Mouse (Mus musculus) embryonic facial prominence, embryonic 11.5 days (tissue): Measurements from ENCODE around the gene Anapc16. TPM values are rescaled to one million over a fixed set of nuclear protein-coding genes. Genes with fewer than 3 reads are reported as not detected.
"Not testable (repeated sequence)": the region's sequence is repeated elsewhere in the genome, so short reads cannot be mapped to it uniquely, and the experiment has no call there.

Experiments used
- ATAC-seq: fragments of 200-750 bp; cut with Nextera tagmentation; replicated peaks from 2 replicates; pipeline ENCODE4 v1.8.0; 2017; ENCODE audit warnings: low read depth; ENCODE audit not compliant: insufficient number of reproducible peaks, low FRiP score, low TSS enrichment
- DNase-seq: peaks from one replicate; pipeline ENCODE4 v3.0.0-alpha.2; 2015; ENCODE audit warnings: low spot score
- H3K27ac ChIP-seq: fragments of 300-500 bp; sonication (generic); replicated peaks from 2 replicates; pipeline ENCODE4 v1.5.1; 2014; ENCODE audit warnings: mild to moderate bottlenecking, low read depth, low read length, control low read depth
- H3K27me3 ChIP-seq: fragments of 300-500 bp; sonication (generic); 2 replicates; pipeline ENCODE4 v1.6.1; 2014; ENCODE audit warnings: mild to moderate bottlenecking, low read length, moderate library complexity, mixed read lengths; ENCODE audit not compliant: control insufficient read depth, insufficient read depth
- H3K36me3 ChIP-seq: fragments of 300-500 bp; sonication (generic); replicated peaks from 2 replicates; pipeline ENCODE4 v1.6.1; 2014; ENCODE audit warnings: low read depth, mild to moderate bottlenecking, low read length, moderate library complexity, mixed read lengths; ENCODE audit not compliant: control insufficient read depth, insufficient read depth
- H3K4me1 ChIP-seq: fragments of 300-500 bp; sonication (generic); 2 replicates; pipeline ENCODE4 v1.6.1; 2014; ENCODE audit warnings: low read length, mixed read lengths; ENCODE audit not compliant: control insufficient read depth, insufficient read depth
- H3K4me2 ChIP-seq: fragments of 300-500 bp; sonication (generic); 2 replicates; pipeline ENCODE4 v1.6.1; 2014; ENCODE audit warnings: low read depth, mild to moderate bottlenecking, control low read depth, low read length, moderate library complexity
- H3K4me3 ChIP-seq: fragments of 300-500 bp; sonication (generic); 2 replicates; pipeline ENCODE4 v1.5.1; 2014; ENCODE audit warnings: low read depth, low read length, control low read depth
- H3K9ac ChIP-seq: fragments of 300-500 bp; sonication (generic); replicated peaks from 2 replicates; pipeline ENCODE4 v1.6.1; 2014; ENCODE audit warnings: mild to moderate bottlenecking, control low read depth, low read length
- H3K9me3 ChIP-seq: fragments of 300-500 bp; sonication (generic); replicated peaks from 2 replicates; pipeline ENCODE4 v1.6.1; 2016; ENCODE audit warnings: mild to moderate bottlenecking, low read length, inconsistent platforms, mixed read lengths; ENCODE audit not compliant: control insufficient read depth
- WGBS: fragments of 180-500 bp; shearing (Covaris S2); extraction: QIAGEN DNeasy Blood & Tissue Kit; methylation state at CpG from one replicate; pipeline ENCODE4 v1.1.7; 2014; 5-methylcytosine and 5-hydroxymethylcytosine counted together
- polyA plus RNA-seq: library from polyadenylated mRNA; unstranded; fragments of >200 nt; fragmentation: Nextera tagmentation; extraction: Ambion mirVana; gene quantifications from 2 replicates; pipeline ENCODE4 v1.2.1, GENCODE M21; 2014

The Anapc16 gene
- polyA plus RNA-seq, 1 experiment from 2014 or later = 88.7 TPM

DNA sequence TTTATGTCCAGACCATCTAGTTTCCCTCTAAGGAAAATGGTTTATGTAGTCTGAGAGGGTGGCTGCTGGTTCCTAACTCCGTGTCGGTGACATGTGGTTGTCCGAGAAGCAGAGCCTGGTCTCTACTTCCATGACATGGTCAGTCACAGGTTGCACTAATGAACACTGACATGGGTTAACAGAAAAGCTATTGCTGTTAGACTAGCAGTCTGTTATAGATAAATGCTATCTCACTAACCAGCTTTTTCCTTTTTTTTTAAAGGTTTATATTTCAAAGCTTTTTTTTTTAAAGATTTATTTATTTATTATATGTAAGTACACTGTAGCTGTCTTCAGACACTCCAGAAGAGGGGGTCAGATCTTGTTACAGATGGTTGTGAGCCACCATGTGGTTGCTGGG lies 3.9 kb downstream of the Anapc16 start:
- 83% methylated on average over 3 of the region's 3 CpGs for WGBS
- no peak for ATAC-seq
- peaks cover 7% of the 10 kb centered on the region; the same call in 1 of the 2 replicates for H3K36me3 ChIP-seq

DNA sequence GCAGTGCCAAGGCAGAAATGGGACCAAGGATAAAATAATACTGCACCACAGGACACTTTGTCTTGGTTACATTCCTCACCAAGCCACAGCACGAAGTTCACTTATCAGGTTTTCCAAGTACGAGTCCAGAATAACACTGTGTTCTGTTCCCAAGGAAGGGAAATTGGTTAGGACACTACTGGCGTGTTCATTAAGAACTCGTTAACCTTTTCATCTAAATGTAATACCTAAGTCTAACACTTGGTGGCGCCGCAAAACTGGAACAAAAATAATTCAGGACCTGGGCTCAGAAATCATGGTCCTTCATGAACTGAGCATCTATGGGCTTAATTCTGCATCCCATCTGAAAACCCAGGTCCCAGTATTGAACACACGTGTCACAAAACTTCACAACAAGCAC lies 5.3 kb downstream of the Anapc16 start:
- ATAC-seq (no peak), DNase-seq (peak; percentile 81)
- Histone ChIP-seq H3K27me3 (no peaks in the 10 kb centered on the region), H3K36me3 (peaks cover 7% of the 10 kb centered on the region; the same call in 1 of the 2 replicates), H3K4me2 (no peak overlapping the region), H3K27ac (no peak overlapping the region), H3K9ac (no peak overlapping the region), H3K9me3 (no peaks in the 10 kb centered on the region), H3K4me3 (no peak overlapping the region), H3K4me1 (no peaks in the 10 kb centered on the region)
- 22% methylated on average over 7 of the region's 7 CpGs for WGBS

More for the DNA sequence above, 3.9 kb downstream of the Anapc16 start:
- Histone ChIP-seq H3K27ac (no peak overlapping the region), H3K9ac (no peak overlapping the region), H3K9me3 (no peaks in the 10 kb centered on the region), H3K4me1 (no peaks in the 10 kb centered on the region), H3K4me2 (no peak overlapping the region), H3K27me3 (no peaks in the 10 kb centered on the region), H3K4me3 (no peak overlapping the region)
- no peak for DNase-seq

DNA sequence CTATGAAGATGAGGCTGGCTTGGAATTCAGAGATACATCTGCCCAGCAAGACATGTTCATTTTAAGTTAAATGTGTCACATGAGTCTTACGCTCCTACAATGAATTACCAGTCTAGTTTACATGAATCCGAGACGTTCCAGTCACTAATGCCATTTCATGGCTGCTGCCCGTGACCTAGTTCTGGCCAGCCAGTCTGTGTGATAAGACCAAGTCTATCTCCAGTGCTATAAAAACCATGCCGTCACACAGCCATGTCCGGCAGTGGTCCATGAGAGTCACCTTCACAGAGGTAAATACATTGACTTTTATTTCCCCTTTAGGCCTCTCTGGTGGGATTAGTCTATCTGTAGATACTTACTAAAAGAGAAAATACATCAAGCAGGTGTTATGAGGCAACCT lies 7.0 kb downstream of the Anapc16 start:
- WGBS = 92% methylated on average over 6 of the region's 6 CpGs

DNA sequence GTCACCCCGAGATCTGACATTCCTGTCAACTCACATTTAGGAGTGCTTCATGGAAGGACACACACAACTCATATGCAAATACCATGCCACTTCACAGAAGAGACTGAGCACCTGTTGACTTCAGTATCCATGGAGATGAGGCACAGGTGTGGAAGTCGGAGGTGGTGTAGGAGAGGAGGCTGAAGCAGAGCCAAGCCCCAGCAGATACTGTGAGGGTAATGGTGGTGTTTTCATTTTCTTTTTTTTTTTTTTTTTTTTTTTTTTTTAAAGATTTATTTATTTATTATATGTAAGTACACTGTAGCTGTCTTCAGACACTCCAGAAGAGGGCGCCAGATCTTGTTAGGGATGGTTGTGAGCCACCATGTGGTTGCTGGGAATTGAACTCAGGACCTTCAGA lies 9.1 kb downstream of the Anapc16 start:
- 95% methylated on average over 2 of the region's 3 CpGs for WGBS
- not testable (repeated sequence) for H3K4me1 ChIP-seq, H3K9ac ChIP-seq, H3K27me3 ChIP-seq, H3K27ac ChIP-seq, DNase-seq, H3K4me3 ChIP-seq, H3K9me3 ChIP-seq, ATAC-seq, H3K4me2 ChIP-seq
- H3K36me3 ChIP-seq = peaks cover 10% of the 10 kb centered on the region

More for the DNA sequence above, 7.0 kb downstream of the Anapc16 start:
- ATAC-seq (no peak), DNase-seq (no peak)
- Histone ChIP-seq H3K4me2 (no peak overlapping the region), H3K9ac (no peak overlapping the region), H3K4me1 (no peaks in the 10 kb centered on the region), H3K9me3 (no peaks in the 10 kb centered on the region), H3K27ac (no peak overlapping the region), H3K4me3 (no peak overlapping the region), H3K27me3 (no peaks in the 10 kb centered on the region), H3K36me3 (peaks cover 7% of the 10 kb centered on the region; the same call in 1 of the 2 replicates)

DNA sequence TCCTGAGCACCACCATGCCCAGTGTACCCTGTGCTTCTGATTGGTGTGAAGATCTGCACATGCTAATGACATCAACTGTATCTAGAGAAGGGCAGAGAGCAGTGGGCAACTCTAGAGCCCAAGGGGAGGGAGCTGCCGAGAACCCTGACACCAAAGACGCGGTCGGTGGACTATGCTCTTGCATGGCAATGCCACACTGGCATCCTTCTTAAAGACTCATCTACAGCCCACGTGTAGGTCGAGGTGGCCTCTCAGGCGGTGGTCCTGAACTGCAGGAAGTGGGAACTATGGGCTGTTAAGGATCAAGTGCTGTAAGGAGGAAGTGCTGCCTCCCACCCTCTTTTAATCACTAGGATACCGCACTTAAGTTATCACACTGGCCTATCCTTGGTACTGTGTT lies 10.9 kb downstream of the Anapc16 start:
- ATAC-seq (no peak), DNase-seq (no peak)
- H3K27ac ChIP-seq = no peak overlapping the region
- no peaks in the 10 kb centered on the region for H3K9me3 ChIP-seq
- WGBS = 89% methylated on average over 8 of the region's 8 CpGs
- no peak overlapping the region for H3K4me3 ChIP-seq
- no peak overlapping the region for H3K4me2 ChIP-seq
- no peaks in the 10 kb centered on the region for H3K4me1 ChIP-seq
- no peak overlapping the region for H3K9ac ChIP-seq
- H3K36me3 ChIP-seq = peaks cover 16% of the 10 kb centered on the region
- no peaks in the 10 kb centered on the region; the same call in 1 of the 2 replicates for H3K27me3 ChIP-seq

DNA sequence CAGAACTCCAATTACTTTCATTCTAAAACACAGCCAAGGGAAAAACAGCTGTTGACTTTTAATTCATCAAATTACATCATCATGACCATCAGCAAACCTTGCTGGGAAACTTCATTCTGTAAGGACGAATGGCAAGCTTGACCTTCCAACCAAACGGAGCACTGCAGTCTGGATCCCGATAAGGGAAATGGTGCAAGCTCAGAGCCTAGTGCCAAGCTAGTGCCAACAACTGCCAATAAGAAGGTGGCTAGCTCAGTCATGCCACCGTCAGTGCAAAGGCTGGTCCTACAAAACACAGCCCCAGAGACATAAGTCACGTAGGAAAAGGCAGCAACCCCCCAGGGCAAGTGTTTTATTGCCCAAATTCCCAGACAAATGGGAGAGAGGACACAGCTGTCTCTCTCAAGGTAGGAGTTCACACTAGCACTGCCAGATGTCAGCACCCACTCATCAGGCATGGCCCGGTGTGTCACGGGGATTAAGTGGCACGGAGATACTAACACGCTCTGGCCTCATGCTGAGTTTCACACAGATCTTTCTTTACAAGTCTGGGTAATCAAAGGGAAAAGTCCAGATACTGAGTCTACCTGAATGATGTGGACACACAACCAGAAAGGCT lies 11.6 kb downstream of the Anapc16 start:
- DNase-seq (no peak), ATAC-seq (no peak)
- Histone ChIP-seq H3K4me1 (no peaks in the 10 kb centered on the region), H3K4me2 (no peak overlapping the region), H3K27ac (no peak overlapping the region), H3K9ac (no peak overlapping the region), H3K36me3 (peaks cover 16% of the 10 kb centered on the region), H3K4me3 (no peak overlapping the region), H3K9me3 (no peaks in the 10 kb centered on the region), H3K27me3 (no peaks in the 10 kb centered on the region; the same call in 1 of the 2 replicates)
- 87% methylated on average over 9 of the region's 9 CpGs for WGBS

DNA sequence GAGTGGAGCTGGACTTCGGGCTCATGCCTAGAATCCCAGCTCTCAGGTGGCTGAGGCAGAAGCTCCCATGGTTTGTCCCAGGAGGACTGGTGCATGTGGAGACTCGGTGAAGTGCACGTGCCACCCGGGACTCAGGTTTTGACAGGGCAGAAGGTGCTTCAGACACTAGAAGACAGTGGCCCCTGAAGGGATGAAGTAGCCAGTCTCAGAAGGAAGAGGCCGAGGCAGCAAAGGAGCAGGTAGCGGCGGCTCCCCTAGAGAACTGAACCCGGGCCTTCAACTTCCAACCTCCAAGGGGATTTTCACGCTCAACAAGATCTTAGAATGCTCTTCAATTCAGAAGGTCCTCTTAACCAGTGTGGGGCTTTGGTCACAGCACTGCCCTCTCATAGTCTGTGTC lies 12.5 kb downstream of the Anapc16 start:
- ATAC-seq (no peak), DNase-seq (no peak)

DNA sequence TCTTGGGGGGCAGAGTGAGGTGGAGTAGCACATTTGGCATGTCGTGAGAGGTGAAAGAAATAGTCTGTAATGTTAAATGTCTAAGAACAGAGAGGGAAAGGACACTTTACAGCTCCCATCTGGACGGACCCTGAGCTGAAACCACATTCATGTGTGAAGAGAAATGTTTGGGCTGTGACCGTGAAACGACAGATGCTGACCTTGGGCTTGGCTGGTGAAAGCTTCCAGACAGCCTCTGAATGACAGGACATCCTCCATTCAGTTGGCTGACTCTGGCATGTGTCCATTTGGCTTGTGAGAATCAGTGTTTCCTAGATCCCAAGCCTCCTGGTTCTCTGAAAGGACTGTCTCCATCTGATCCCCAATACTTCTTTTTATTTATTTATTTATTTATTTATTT lies 14.9 kb downstream of the Anapc16 start:
- Histone ChIP-seq H3K9me3 (no peaks in the 10 kb centered on the region), H3K27me3 (no peaks in the 10 kb centered on the region; the same call in 1 of the 2 replicates), H3K9ac (no peak overlapping the region), H3K4me3 (no peak overlapping the region), H3K4me2 (no peak overlapping the region), H3K27ac (no peak overlapping the region), H3K36me3 (peaks cover 9% of the 10 kb centered on the region), H3K4me1 (no peaks in the 10 kb centered on the region)
- no peak for DNase-seq
- 83% methylated on average over 4 of the region's 4 CpGs for WGBS
- no peak for ATAC-seq

More for the DNA sequence above, 12.5 kb downstream of the Anapc16 start:
- no peaks in the 10 kb centered on the region for H3K9me3 ChIP-seq
- H3K9ac ChIP-seq = no peak overlapping the region
- H3K4me2 ChIP-seq = no peak overlapping the region
- no peak overlapping the region for H3K27ac ChIP-seq
- H3K36me3 ChIP-seq = peaks cover 9% of the 10 kb centered on the region
- 96% methylated on average over 9 of the region's 9 CpGs for WGBS
- H3K27me3 ChIP-seq = no peaks in the 10 kb centered on the region; the same call in 1 of the 2 replicates
- H3K4me1 ChIP-seq = no peaks in the 10 kb centered on the region
- no peak overlapping the region for H3K4me3 ChIP-seq
